Mouse (Mus musculus) adrenal gland, postnatal 25 days (tissue): Measurements from ENCODE around the gene Slc25a40. TPM values are rescaled to one million over a fixed set of nuclear protein-coding genes. Genes with fewer than 3 reads are reported as not detected.

Source experiments
- DNase-seq: peaks from one replicate; pipeline ENCODE4 v3.0.0; 2021; ENCODE audit warnings: mixed read lengths
- long read RNA-seq: library from polyadenylated mRNA; stranded (forward); transcript quantifications from one replicate; pipeline ENCODE4 v2.0.0, GENCODE M21; 2021
- total RNA-seq: library from RNA; stranded (reverse); gene quantifications from 2 replicates; pipeline ENCODE4 v1.2.3, GENCODE M21; 2021

The Slc25a40 gene
- 13.1 and 15.1 TPM in 2 replicates for total RNA-seq
- long read RNA-seq, partial matches to known transcripts = 0 of 4 reads
- long read RNA-seq, other reads (novel, unspliced or antisense) = 1 of 4 reads

- DNase-seq = peak; percentile 96
Observed at GRCm38 (mm10) chr5:8422157-8422931, at the start of gene Slc25a40, which contains the start of gene Dbf4. Slc25a40 (plus strand) TSS chr5:8422850. Dbf4 (minus strand) TSS chr5:8422716.

- no peak for DNase-seq
Observed at GRCm38 (mm10) chr5:8373415-8373814, 49.2 kb upstream of the Slc25a40 start.

GRCm38 (mm10) chr5:8374297-8374906 lies 48.2 kb upstream of the Slc25a40 start:
- no peak for DNase-seq

- DNase-seq = no peak
Observed at GRCm38 (mm10) chr5:8393891-8394583, 28.6 kb upstream of the Slc25a40 start.

GRCm38 (mm10) chr5:8397587-8398249 lies 24.9 kb upstream of the Slc25a40 start:
- DNase-seq = no peak

- no peak for DNase-seq
Observed at GRCm38 (mm10) chr5:8408746-8409145, 13.9 kb upstream of the Slc25a40 start.

GRCm38 (mm10) chr5:8416683-8417413 lies 5.8 kb upstream of the Slc25a40 start:
- no peak for DNase-seq

GRCm38 (mm10) chr5:8417443-8417842 lies 5.2 kb upstream of the Slc25a40 start:
- no peak for DNase-seq

GRCm38 (mm10) chr5:8421424-8421823 lies 1.2 kb upstream of the Slc25a40 start:
- no peak for DNase-seq

GRCm38 (mm10) chr5:8422932-8423928 lies 580 bp downstream of the Slc25a40 start:
- no peak for DNase-seq

- DNase-seq = no peak
Observed at GRCm38 (mm10) chr5:8424116-8424515, 1.5 kb downstream of the Slc25a40 start.

GRCm38 (mm10) chr5:8425899-8426298 lies 3.2 kb downstream of the Slc25a40 start:
- DNase-seq = no peak

GRCm38 (mm10) chr5:8437481-8438156 lies 15.0 kb downstream of the Slc25a40 start:
- no peak for DNase-seq

- no peak for DNase-seq
Observed at GRCm38 (mm10) chr5:8439095-8439494, 16.4 kb downstream of the Slc25a40 start.

GRCm38 (mm10) chr5:8455565-8455964 lies 32.9 kb downstream of the Slc25a40 start:
- DNase-seq = no peak

GRCm38 (mm10) chr5:8456561-8456960 lies 33.9 kb downstream of the Slc25a40 start:
- no peak for DNase-seq

- DNase-seq = no peak
Observed at GRCm38 (mm10) chr5:8487989-8488700, 65.5 kb downstream of the Slc25a40 start.

- no peak for DNase-seq
Observed at GRCm38 (mm10) chr5:8488701-8489297, 66.1 kb downstream of the Slc25a40 start.
